Mouse (Mus musculus) liver, embryonic 14.5 days (tissue): Measurements from ENCODE around the gene Trmt44. TPM values are rescaled to one million over a fixed set of nuclear protein-coding genes. Genes with fewer than 3 reads are reported as not detected.

Experiments
- ATAC-seq: fragments of 200-750 bp; cut with Nextera tagmentation; 2 replicates; pipeline ENCODE4 v1.8.0; 2017; ENCODE audit warnings: moderate number of reproducible peaks, mild to moderate bottlenecking, moderate library complexity; ENCODE audit not compliant: insufficient read depth
- DNase-seq, 3 experiments: peaks; one replicate each; pipeline ENCODE4 v3.0.0-alpha.2; 2012 to 2013; ENCODE audit warnings: low read depth in 3 of 3, low spot score in 3 of 3
- H3K27ac ChIP-seq: fragments of 300-500 bp; sonication (generic); 2 replicates; pipeline ENCODE4 v1.5.1; 2014; ENCODE audit warnings: moderate library complexity, mild to moderate bottlenecking, control low read depth, inconsistent platforms
- H3K27me3 ChIP-seq: fragments of 300-500 bp; sonication (generic); 2 replicates; pipeline ENCODE4 v1.6.1; 2014; ENCODE audit warnings: mild to moderate bottlenecking, low read length, moderate library complexity; ENCODE audit not compliant: control insufficient read depth, insufficient read depth
- H3K36me3 ChIP-seq: fragments of 300-500 bp; sonication (generic); replicated peaks from 2 replicates; pipeline ENCODE4 v1.6.1; 2014; ENCODE audit warnings: low read depth; ENCODE audit not compliant: control insufficient read depth, insufficient read depth
- H3K4me1 ChIP-seq, 2 experiments: fragments of 200-500 bp in 1 of 2; fragments of 300-500 bp in 1 of 2; sonication (generic) in 1 of 2; replicated peaks; 2 replicates each; pipeline ENCODE4 v1.6.1; 2012 to 2014; ENCODE audit warnings: antibody characterized with exemption in 1 of 2, inconsistent platforms in 1 of 2, low read length in 1 of 2; ENCODE audit not compliant: control insufficient read depth in 2 of 2, insufficient read depth in 2 of 2
- H3K4me2 ChIP-seq: fragments of 300-500 bp; sonication (generic); 2 replicates; pipeline ENCODE4 v1.6.1; 2014; ENCODE audit warnings: low read depth, mild to moderate bottlenecking, control low read depth, moderate library complexity
- H3K4me3 ChIP-seq, 2 experiments: fragments of 200-500 bp in 1 of 2; fragments of 300-500 bp in 1 of 2; sonication (generic) in 1 of 2; 2 replicates each; pipeline ENCODE4 v1.5.1; 2012 to 2014; ENCODE audit warnings: low read depth in 2 of 2, low read length in 2 of 2, mild to moderate bottlenecking in 2 of 2, control low read depth in 1 of 2, inconsistent platforms in 1 of 2, moderate library complexity in 1 of 2; ENCODE audit not compliant: insufficient read depth in 1 of 2
- H3K9ac ChIP-seq: fragments of 300-500 bp; sonication (generic); replicated peaks from 2 replicates; pipeline ENCODE4 v1.6.1; 2014; ENCODE audit warnings: mild to moderate bottlenecking, control low read depth, moderate library complexity
- H3K9me3 ChIP-seq: fragments of 300-500 bp; sonication (generic); 2 replicates; pipeline ENCODE4 v1.6.1; 2016; ENCODE audit warnings: low read length, mixed read lengths; ENCODE audit not compliant: control insufficient read depth
- CTCF ChIP-seq: IDR thresholded peaks from 2 replicates; pipeline ENCODE4 v1.5.1; 2016; ENCODE audit warnings: antibody characterized with exemption, low read depth, control low read depth
- EP300 ChIP-seq: IDR thresholded peaks from 2 replicates; pipeline ENCODE4 v1.6.1; 2016; ENCODE audit warnings: antibody characterized with exemption, low read depth
- WGBS: fragments of 180-500 bp; shearing (Covaris S2); extraction: QIAGEN DNeasy Blood & Tissue Kit; methylation state at CpG from one replicate; pipeline ENCODE4 v1.1.7; 2014; ENCODE audit not compliant: insufficient replicate concordance; 5-methylcytosine and 5-hydroxymethylcytosine counted together
- polyA plus RNA-seq, 2 experiments: library from polyadenylated mRNA; depleted of rRNA in 1 of 2; stranded (reverse) in 1 of 2; unstranded in 1 of 2; fragments of >200 nt; fragmentation: Nextera tagmentation in 1 of 2; extraction: Ambion mirVana in 1 of 2; gene quantifications; 2 replicates each; pipeline versions ENCODE4 v1.2.1 to v1.2.3; 2012 to 2014

Gene Trmt44
- polyA plus RNA-seq, 2 experiments, result 2.0 to 2.3 TPM

DNA sequence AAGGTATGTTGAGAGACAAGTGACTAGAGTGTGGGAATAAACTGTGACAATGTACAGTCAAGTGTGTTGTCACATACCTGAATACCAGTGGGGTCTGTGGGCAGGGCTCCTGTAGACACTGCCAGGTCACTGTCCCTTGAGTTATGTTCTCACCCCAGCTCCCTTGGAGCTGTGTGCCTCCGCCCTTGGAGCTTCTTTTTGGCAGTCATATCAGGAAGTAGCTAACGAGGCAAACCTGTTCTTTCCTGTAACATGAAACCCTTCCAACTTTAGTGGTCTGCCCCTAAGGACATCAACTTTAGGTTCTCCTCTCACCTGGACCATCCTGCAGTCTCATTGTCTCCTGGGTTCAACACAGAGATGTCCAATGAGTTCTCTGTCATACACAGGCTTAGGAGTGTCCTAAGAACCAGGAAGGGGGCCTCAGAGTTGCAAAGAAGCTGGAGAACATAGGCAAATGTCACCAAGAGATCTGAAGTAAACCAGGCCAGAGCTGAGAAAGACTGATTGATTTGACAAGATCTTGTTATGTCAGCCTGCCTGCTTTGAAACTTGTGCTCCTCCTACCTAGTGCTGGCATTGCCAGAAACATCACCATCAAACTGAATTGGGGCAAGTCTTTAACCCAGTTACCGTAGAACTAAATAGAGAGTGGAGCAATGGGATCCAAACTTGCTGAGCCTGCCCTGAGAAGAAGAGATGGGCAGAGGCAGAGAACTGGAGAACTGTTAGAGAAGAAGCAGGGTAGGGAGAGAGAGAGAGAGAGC lies 5.5 kb upstream of the Trmt44 start:
- DNase-seq (no peak), ATAC-seq (no peak)
- Histone ChIP-seq H3K4me3 (no peak overlapping the region), H3K4me2 (no peak overlapping the region), H3K27ac (no peak overlapping the region), H3K4me1 (peaks cover 7 to 12% of the 10 kb centered on the region in 2 experiments), H3K36me3 (no peaks in the 10 kb centered on the region), H3K9me3 (no peaks in the 10 kb centered on the region), H3K27me3 (no peaks in the 10 kb centered on the region), H3K9ac (no peak overlapping the region)
- TF ChIP-seq EP300 (no peak), CTCF (no peak)
- WGBS, result 27% methylated on average over 3 of the region's 3 CpGs

DNA sequence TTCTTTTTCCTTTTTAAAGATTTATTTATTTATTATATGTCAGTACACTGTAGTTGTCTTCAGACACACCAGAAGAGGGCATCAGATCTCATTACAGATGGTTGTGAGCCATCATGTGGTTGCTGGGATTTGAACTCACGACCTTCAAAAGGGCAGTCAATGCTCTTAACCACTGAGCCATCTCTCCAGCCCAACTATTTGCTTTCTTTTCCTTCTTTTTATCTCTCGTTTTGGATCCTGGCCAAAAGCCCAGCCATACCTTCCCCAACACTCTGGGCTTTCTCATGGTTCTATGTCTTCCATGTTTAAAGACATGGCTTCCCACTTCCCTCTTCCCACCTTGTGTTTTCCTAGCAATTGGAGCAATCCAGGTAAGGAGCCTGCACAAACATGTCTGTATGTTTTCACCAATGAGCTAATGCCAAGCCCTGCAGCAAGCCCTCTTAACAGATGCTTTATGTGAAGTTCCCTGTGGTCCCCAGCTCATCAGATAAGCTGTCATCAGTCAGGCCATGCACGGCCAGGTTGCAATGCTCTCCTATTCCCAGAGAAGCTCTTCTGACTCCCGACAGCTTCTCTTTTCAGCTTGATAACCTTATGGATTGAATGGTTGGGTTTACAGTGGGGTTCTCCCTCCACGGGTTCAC lies 4.5 kb upstream of the Trmt44 start:
- WGBS, result 33% methylated on average over 5 of the region's 5 CpGs
- H3K4me3 ChIP-seq, result no peak overlapping the region
- H3K27ac ChIP-seq, result no peak overlapping the region
- no peak overlapping the region for H3K9ac ChIP-seq
- no peak for TF ChIP-seq EP300
- TF ChIP-seq CTCF, result no peak
- no peaks in the 10 kb centered on the region for H3K27me3 ChIP-seq
- H3K4me1 ChIP-seq, result peaks cover 7 to 12% of the 10 kb centered on the region in 2 experiments
- DNase-seq (no peak), ATAC-seq (no peak)
- H3K4me2 ChIP-seq, result no peak overlapping the region
- no peaks in the 10 kb centered on the region for H3K36me3 ChIP-seq
- H3K9me3 ChIP-seq, result no peaks in the 10 kb centered on the region

DNA sequence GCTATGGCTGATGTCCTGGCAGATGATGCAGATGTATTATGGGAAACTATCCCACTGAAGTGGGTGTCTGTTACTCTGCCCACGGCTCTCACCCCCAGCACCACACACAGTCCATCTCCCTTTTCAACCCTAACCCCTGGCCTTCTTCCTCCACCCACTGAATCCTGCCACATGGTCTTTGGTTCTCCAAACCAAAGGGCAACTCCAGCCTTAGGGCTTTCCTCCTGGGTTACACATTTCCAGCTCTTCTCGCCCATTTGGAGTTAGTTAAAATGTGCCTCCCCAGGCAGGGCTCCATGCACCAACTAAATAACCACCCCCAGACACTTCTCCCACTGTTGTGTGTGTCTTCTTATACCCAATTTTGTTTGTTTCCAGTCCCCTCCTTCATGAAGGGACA lies 3.5 kb upstream of the Trmt44 start:
- Histone ChIP-seq H3K27ac (no peak overlapping the region), H3K9ac (no peak overlapping the region), H3K9me3 (no peaks in the 10 kb centered on the region), H3K36me3 (no peaks in the 10 kb centered on the region), H3K4me3 (no peak overlapping the region), H3K4me1 (peaks cover 7 to 13% of the 10 kb centered on the region in 2 experiments; a peak in 3 of 4 replicates), H3K27me3 (no peaks in the 10 kb centered on the region), H3K4me2 (no peak overlapping the region)
- DNase-seq (no peak), ATAC-seq (no peak)
- 56% methylated on average over 2 of the region's 2 CpGs for WGBS
- TF ChIP-seq EP300 (no peak), CTCF (no peak)

DNA sequence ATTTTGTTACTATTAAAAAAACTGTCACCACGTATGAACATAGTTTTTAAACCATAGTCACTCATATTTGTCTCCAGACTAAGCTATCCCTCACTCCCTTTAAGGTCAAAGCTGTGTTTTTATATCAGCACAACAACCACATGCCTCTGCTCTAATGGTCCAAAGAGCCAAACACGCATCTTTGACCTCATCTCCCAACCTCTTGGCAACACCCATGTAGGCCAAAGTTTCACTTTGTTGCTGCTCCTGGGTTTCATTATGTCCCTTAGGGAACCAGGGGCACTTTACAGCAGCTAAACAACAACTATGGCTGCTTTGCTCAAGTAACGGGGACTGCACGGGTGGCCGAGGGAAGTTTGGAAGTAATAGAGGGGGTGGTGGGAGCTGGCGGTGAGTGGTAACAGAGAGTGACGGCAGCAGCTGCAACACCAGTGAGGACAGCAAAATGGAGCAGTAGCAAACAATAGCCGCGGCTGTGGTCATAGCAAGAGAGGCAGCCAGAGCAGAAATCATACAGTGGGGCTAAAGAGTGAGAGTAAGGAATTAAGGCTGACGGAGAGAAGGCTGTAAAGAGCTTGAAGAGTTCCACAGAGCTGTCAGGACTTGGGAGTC lies 1.6 kb upstream of the Trmt44 start:
- TF ChIP-seq EP300 (no peak), CTCF (no peak)
- no peak overlapping the region for H3K4me3 ChIP-seq

DNA sequence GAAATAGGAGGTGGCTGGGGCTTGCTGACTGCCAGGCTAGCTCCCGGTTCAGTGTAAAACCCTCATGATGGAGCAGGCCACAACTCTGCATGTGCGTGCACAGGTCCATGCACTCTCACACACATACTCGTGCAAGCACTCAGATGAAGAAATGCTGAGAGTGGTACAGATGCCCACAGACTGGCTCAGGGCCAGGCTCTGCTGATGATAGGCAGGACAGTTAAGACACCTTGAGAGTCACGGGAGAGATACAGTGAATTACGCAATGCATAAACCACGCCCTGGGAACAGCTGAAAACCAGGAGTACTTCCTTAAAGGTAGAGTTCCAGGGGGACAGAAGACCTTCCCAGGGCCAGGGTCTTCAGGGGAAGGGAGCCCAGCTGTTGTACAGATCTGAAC lies 3.3 kb downstream of the Trmt44 start:
- no peak overlapping the region for H3K9ac ChIP-seq
- no peak for ATAC-seq
- H3K4me1 ChIP-seq, result peaks cover 5 to 6% of the 10 kb centered on the region in 2 experiments; a peak in 3 of 4 replicates
- 67% methylated on average over 6 of the region's 6 CpGs for WGBS
- H3K9me3 ChIP-seq, result no peaks in the 10 kb centered on the region
- no peak overlapping the region for H3K27ac ChIP-seq
- H3K27me3 ChIP-seq, result no peaks in the 10 kb centered on the region
- H3K4me3 ChIP-seq, result no peak overlapping the region
- no peak overlapping the region for H3K4me2 ChIP-seq
- TF ChIP-seq CTCF (no peak), EP300 (no peak)
- peaks cover 13% of the 10 kb centered on the region for H3K36me3 ChIP-seq
- no peak for DNase-seq

More for the DNA sequence above, 1.6 kb upstream of the Trmt44 start:
- Histone ChIP-seq H3K9ac (no peak overlapping the region), H3K27ac (no peak overlapping the region), H3K9me3 (no peaks in the 10 kb centered on the region), H3K4me2 (no peak overlapping the region), H3K27me3 (no peaks in the 10 kb centered on the region), H3K36me3 (peaks cover 3% of the 10 kb centered on the region; the same call in 1 of the 2 replicates), H3K4me1 (peaks cover 5 to 6% of the 10 kb centered on the region in 2 experiments; a peak in 3 of 4 replicates)
- ATAC-seq (no peak), DNase-seq (no peak)
- WGBS, result 80% methylated on average over 10 of the region's 10 CpGs
